Mouse (Mus musculus): ENCODE results near the gene Cdh4.

DNA sequence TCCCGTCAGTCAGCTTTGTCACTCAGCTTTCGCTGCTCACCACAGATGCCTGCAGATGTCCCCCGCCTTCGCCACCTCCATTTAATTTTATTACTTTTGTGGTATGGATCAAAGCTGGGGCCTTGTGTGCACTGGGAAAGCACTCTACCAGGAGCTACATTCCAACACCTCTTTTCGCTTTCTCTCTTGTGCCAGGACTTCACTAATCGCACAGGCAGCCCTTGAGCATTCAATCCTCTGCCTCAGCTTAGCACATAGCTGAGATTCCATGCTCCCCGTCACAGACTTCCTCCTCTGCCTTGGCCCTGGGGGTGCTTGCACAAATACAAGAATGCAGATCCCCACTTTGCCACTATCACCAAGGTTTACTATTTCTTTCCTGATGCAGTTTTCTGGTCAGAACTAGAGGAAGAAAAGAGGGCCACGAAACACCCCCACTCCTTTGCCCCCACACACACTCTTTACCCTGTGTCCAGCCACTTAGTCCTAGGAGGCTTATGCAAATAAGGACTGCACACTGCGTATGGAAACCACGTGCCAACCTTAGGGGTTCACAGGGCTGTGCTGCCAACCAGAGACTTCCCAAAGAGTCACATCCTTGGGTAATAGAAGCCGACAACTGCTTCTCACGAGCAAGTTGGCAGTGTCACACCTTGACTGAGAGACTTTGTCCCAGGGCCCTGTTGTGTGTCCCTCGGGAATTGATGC, 350.3 kb downstream of the Cdh4 start:
- TF ChIP-seq GATA1 (IDR thresholded peaks at IDR 0.05; ENCODE audit: low read length) = no peak
- TF ChIP-seq TAL1 (IDR thresholded peaks at IDR 0.05; ENCODE audit: low read length) = no peak

Measured in erythroblast, embryonic 14.5 days (primary cell).